8 mouse cellular contexts compared by ENCODE assay signal in the genomic region with DNA sequence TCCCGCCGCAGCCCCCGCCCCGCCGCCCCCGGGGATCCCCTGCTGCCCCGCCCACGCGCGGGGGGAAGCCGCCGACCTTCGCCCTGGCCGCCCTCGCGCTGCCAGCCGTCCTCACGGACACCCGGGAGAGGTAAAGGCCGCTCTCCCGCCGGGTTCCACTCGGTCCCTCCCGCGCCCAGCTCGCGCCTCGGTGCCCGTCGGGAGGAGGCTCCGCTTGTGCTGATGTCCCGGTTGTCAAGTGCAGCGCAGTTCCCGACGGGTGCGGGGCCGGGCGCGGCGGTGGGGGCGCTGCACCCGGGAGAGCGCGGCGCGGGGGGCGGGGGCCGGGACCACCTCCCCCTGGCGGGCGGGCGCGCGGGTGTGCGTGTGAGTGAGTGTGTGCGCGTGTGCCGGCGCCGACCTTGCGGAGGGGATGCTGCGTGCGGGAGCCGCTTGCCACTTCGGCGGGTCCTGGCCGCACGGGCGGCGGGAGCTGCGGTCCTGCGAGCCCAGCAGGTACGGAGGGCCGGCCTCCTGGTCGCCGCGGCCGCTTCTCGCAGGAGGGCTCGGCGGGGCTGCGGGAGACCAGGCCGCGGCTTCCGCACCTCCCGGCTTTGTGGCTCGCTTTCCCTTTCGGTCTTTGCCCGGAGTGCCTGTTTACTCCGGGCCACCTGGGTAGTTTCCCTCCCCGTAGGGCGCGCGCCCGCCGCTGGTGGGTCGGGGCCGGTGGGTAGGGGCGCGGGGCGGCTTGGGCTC. TPM values are rescaled to one million over a fixed set of nuclear protein-coding genes. Genes with fewer than 3 reads are reported as not detected.
DNase-seq lines count a peak whose midpoint lies in the region; ATAC-seq and TF ChIP-seq lines count a peak whose summit lies in the region.

TSS of gene Hivep1 (plus strand) at position 61 of the 735 bp plus-strand sequence.

- peaks cover 18% of the 10 kb centered on the region for H3K4me1 ChIP-seq in testis, adult 2 months (ENCODE audit: control insufficient read depth, insufficient read depth, low read length)
- H3K4me1 ChIP-seq in intestine, postnatal 0 days (replicated peaks; ENCODE audit: control insufficient read depth, insufficient read depth, low read length), result peaks cover 4% of the 10 kb centered on the region; the same call in 1 of the 2 replicates
- H3K4me1 ChIP-seq in midbrain, postnatal 0 days (ENCODE audit: insufficient read depth, low read length), result peaks cover 3% of the 10 kb centered on the region; the same call in 1 of the 2 replicates
- H3K4me1 ChIP-seq in stomach, embryonic 15.5 days, result peaks cover 4% of the 10 kb centered on the region; the same call in 1 of the 2 replicates

- intact Hi-C loops in gastrocnemius, postnatal 36 days (cut with DNase I), result loop anchor here (5.0 to 10.0 kb wide), 2 partner anchors 405 to 1317 kb away; partner anchors contain the start of gene Tfap2a

- H3K27me3 ChIP-seq in testis, adult 2 months (ENCODE audit: control insufficient read depth, insufficient read depth, low read length), result no peaks in the 10 kb centered on the region
- H3K27me3 ChIP-seq in intestine, postnatal 0 days (replicated peaks; ENCODE audit: control insufficient read depth, insufficient read depth, low read length), result no peaks in the 10 kb centered on the region
- no peaks in the 10 kb centered on the region for H3K27me3 ChIP-seq in midbrain, postnatal 0 days (ENCODE audit: insufficient read depth, low read length)
- no peaks in the 10 kb centered on the region for H3K27me3 ChIP-seq in stomach, embryonic 15.5 days (replicated peaks)

- H3K36me3 ChIP-seq in testis, adult 2 months (ENCODE audit: control insufficient read depth, insufficient read depth, low read length), result no peaks in the 10 kb centered on the region
- H3K36me3 ChIP-seq in intestine, postnatal 0 days (ENCODE audit: control insufficient read depth, insufficient read depth), result peaks cover 9% of the 10 kb centered on the region; the same call in 1 of the 2 replicates
- no peaks in the 10 kb centered on the region; the same call in 1 of the 2 replicates for H3K36me3 ChIP-seq in midbrain, postnatal 0 days (ENCODE audit: insufficient read depth, low read length)
- peaks cover 4% of the 10 kb centered on the region; the same call in 1 of the 2 replicates for H3K36me3 ChIP-seq in stomach, embryonic 15.5 days

- no peak for DNase-seq in testis, postnatal 10 days (ENCODE audit: low spot score)
- DNase-seq in embryo, embryonic 11.5 days (ENCODE audit: low read depth, low spot score), result peak; percentile 41
- DNase-seq in gastrocnemius, postnatal 36 days, result peak; percentile 11 to 71
- peak; percentile 55 for DNase-seq in liver
- DNase-seq in midbrain, postnatal 0 days (ENCODE audit: low spot score), result peak; percentile 49

- H3K27ac ChIP-seq in testis, adult 2 months (ENCODE audit: control insufficient read depth, insufficient read depth, low read depth, low read length), result peak within 1 kb of the TSS; percentile 82
- peak within 1 kb of the TSS; percentile 98 for H3K27ac ChIP-seq in intestine, postnatal 0 days (ENCODE audit: low read depth, low read length)
- peak within 1 kb of the TSS; percentile 92 for H3K27ac ChIP-seq in midbrain, postnatal 0 days (ENCODE audit: low read depth, low read length)
- peak within 1 kb of the TSS; percentile 96 for H3K27ac ChIP-seq in stomach, embryonic 15.5 days

- no peak for TF ChIP-seq CTCF in testis, adult 2 months (IDR thresholded peaks at IDR 0.05; ENCODE audit: control insufficient read depth, insufficient read depth, insufficient replicate concordance, low read depth, low read length)
- peak; percentile 41 for TF ChIP-seq CTCF in intestine, postnatal 0 days (IDR thresholded peaks at IDR 0.05; ENCODE audit: low read depth)
- TF ChIP-seq CTCF in midbrain, postnatal 0 days (IDR thresholded peaks at IDR 0.05), result peak; percentile 25; the same call in 1 of the 2 replicates

- H3K9ac ChIP-seq in intestine, postnatal 0 days (ENCODE audit: low read depth, low read length), result peak within 1 kb of the TSS; percentile 88
- H3K9ac ChIP-seq in midbrain, postnatal 0 days (replicated peaks; ENCODE audit: low read length, poor library complexity, severe bottlenecking), result peak within 1 kb of the TSS; percentile 90
- peak within 1 kb of the TSS; percentile 88 for H3K9ac ChIP-seq in stomach, embryonic 15.5 days

- H3K4me2 ChIP-seq in intestine, postnatal 0 days (replicated peaks; ENCODE audit: low read depth), result peak within 1 kb of the TSS; percentile 84
- peak within 1 kb of the TSS; percentile 94 for H3K4me2 ChIP-seq in midbrain, postnatal 0 days (ENCODE audit: low read depth, low read length, poor library complexity, severe bottlenecking)
- H3K4me2 ChIP-seq in stomach, embryonic 15.5 days, result peak within 1 kb of the TSS; percentile 87

- no peaks in the 10 kb centered on the region for H3K9me3 ChIP-seq in intestine, postnatal 0 days (ENCODE audit: control insufficient read depth)
- H3K9me3 ChIP-seq in midbrain, postnatal 0 days (ENCODE audit: low read length), result no peaks in the 10 kb centered on the region
- H3K9me3 ChIP-seq in stomach, embryonic 15.5 days, result no peaks in the 10 kb centered on the region

- TF ChIP-seq POLR2A in testis, adult 2 months (IDR thresholded peaks at IDR 0.05; ENCODE audit: control insufficient read depth, low read depth, low read length), result no peak

- peak within 1 kb of the TSS; percentile 95 for H3K4me3 ChIP-seq in testis, adult 2 months (ENCODE audit: control insufficient read depth, low read depth, low read length)
- H3K4me3 ChIP-seq in intestine, postnatal 0 days (ENCODE audit: low read depth, low read length), result peak within 1 kb of the TSS; percentile 98
- H3K4me3 ChIP-seq in midbrain, postnatal 0 days (ENCODE audit: low read depth, low read length), result peak within 1 kb of the TSS; percentile 95
- peak within 1 kb of the TSS; percentile 92 for H3K4me3 ChIP-seq in stomach, embryonic 15.5 days (replicated peaks)

- ATAC-seq in intestine, postnatal 0 days, result peak; percentile 56
- peak; percentile 78 for ATAC-seq in midbrain, postnatal 0 days (ENCODE audit: low FRiP score)
- ATAC-seq in stomach, embryonic 15.5 days (ENCODE audit: insufficient read depth, low FRiP score, low read depth), result peak; percentile 3; the same call in 1 of the 2 replicates

- WGBS in intestine, postnatal 0 days, result under 1% methylated on average over 64 of the region's 100 CpGs
- WGBS in midbrain, postnatal 0 days, result under 1% methylated on average over 45 of the region's 100 CpGs
- WGBS in stomach, embryonic 15.5 days, result under 1% methylated on average over 60 of the region's 100 CpGs

RNA-seq across cellular contexts. Expression of gene Hivep1, which starts in this region (rescaled TPM):
- 16.7 and 18.3 TPM in 2 replicates for polyA plus RNA-seq in testis, adult 2 months (2012; rRNA removed)
- total RNA-seq in gastrocnemius, postnatal 36 days (2021), result 10 to 100 TPM; 13.2 to 14.3 TPM
- 5.9 and 6.9 TPM in 2 replicates for polyA plus RNA-seq in intestine, postnatal 0 days (2015; fragmentation: Nextera tagmentation; extraction: Ambion mirVana)
- 37.2 and 38.0 TPM in 2 replicates for total RNA-seq in midbrain, postnatal 0 days (2014; rRNA removed)
- polyA plus RNA-seq in midbrain, postnatal 0 days (2015; fragmentation: Nextera tagmentation; extraction: Ambion mirVana), result 13.8 and 19.5 TPM in 2 replicates
- 9.4 and 11.1 TPM in 2 replicates for polyA plus RNA-seq in stomach, embryonic 15.5 days (2015; fragmentation: Nextera tagmentation; extraction: Ambion mirVana)

Comparison
In these comparisons a context has a peak if more than half of its experiments do, and no peak if none do; other contexts are left out.
1. ATAC-seq: peak in every context shown above with its lines; median percentile 78 in midbrain, postnatal 0 days; 56 in intestine, postnatal 0 days; 3 in stomach, embryonic 15.5 days.